Mouse (Mus musculus): ENCODE measurements around the gene Nrip3.

The Nrip3 gene

GRCm38 (mm10) chr7:109767575-109768350, 14.1 kb downstream of the Nrip3 start:
- no peak for DNase-seq (ENCODE audit: low spot score)

- no peak for DNase-seq (ENCODE audit: low spot score)
These were observed 17.8 kb downstream of the Nrip3 start for GRCm38 (mm10) chr7:109764009-109764408.

GRCm38 (mm10) chr7:109756291-109756690, 25.5 kb downstream of the Nrip3 start:
- no peak for DNase-seq (ENCODE audit: low spot score)

- DNase-seq (ENCODE audit: low spot score): no peak
These were observed 27.8 kb downstream of the Nrip3 start for GRCm38 (mm10) chr7:109754034-109754433.

GRCm38 (mm10) chr7:109752008-109752925, 29.6 kb downstream of the Nrip3 start, which contains the start of gene Tmem9b:
Gene Tmem9b (minus strand): TSS chr7:109752875.
- peak; percentile 77 for DNase-seq (ENCODE audit: low spot score)

- no peak for DNase-seq (ENCODE audit: low spot score)
These were observed 30.3 kb downstream of the Nrip3 start for GRCm38 (mm10) chr7:109751427-109752007.

- no peak for DNase-seq (ENCODE audit: low spot score)
These were observed 34.1 kb downstream of the Nrip3 start for GRCm38 (mm10) chr7:109747747-109748146.

- no peak for DNase-seq (ENCODE audit: low spot score)
These were observed 40.1 kb downstream of the Nrip3 start for GRCm38 (mm10) chr7:109741703-109742102.

- no peak for DNase-seq (ENCODE audit: low spot score)
These were observed 40.8 kb downstream of the Nrip3 start for GRCm38 (mm10) chr7:109741060-109741459.

- DNase-seq (ENCODE audit: low spot score): no peak
These were observed 41.9 kb downstream of the Nrip3 start for GRCm38 (mm10) chr7:109739822-109740370.

- DNase-seq (ENCODE audit: low spot score): no peak
These were observed 47.0 kb downstream of the Nrip3 start for GRCm38 (mm10) chr7:109734806-109735205.

GRCm38 (mm10) chr7:109731626-109732025, 50.2 kb downstream of the Nrip3 start, which contains the start of gene Ascl3:
Gene Ascl3 (minus strand): TSS chr7:109731726.
- DNase-seq (ENCODE audit: low spot score): no peak

- no peak for DNase-seq (ENCODE audit: low spot score)
These were observed 58.1 kb downstream of the Nrip3 start, which contains the start of gene BC051019 for GRCm38 (mm10) chr7:109723697-109724096. Gene BC051019 (minus strand): TSS chr7:109723850.

GRCm38 (mm10) chr7:109723114-109723513, 58.7 kb downstream of the Nrip3 start:
- no peak for DNase-seq (ENCODE audit: low spot score)

- DNase-seq (ENCODE audit: low spot score): no peak
These were observed 59.2 kb downstream of the Nrip3 start for GRCm38 (mm10) chr7:109722618-109723017.

GRCm38 (mm10) chr7:109719286-109719685, 62.5 kb downstream of the Nrip3 start:
- DNase-seq (ENCODE audit: low spot score): peak; percentile 53

- no peak for DNase-seq (ENCODE audit: low spot score)
These were observed 68.3 kb downstream of the Nrip3 start for GRCm38 (mm10) chr7:109713434-109713982.

- no peak for DNase-seq (ENCODE audit: low spot score)
These were observed 69.6 kb downstream of the Nrip3 start for GRCm38 (mm10) chr7:109712198-109712597.

GRCm38 (mm10) chr7:109710069-109710468, 71.8 kb downstream of the Nrip3 start:
- DNase-seq (ENCODE audit: low spot score): no peak

GRCm38 (mm10) chr7:109708961-109709382, 72.9 kb downstream of the Nrip3 start:
- no peak for DNase-seq (ENCODE audit: low spot score)
